Mouse (Mus musculus) G1E-ER4 (cell line): ENCODE data around the gene Faim2. TPM values are rescaled to one million over a fixed set of nuclear protein-coding genes. Genes with fewer than 3 reads are reported as not detected.

Experiments
- GATA1 ChIP-seq: IDR thresholded peaks from one replicate; pipeline ENCODE4 v1.8.0; 2012; ENCODE audit warnings: low read length, inconsistent platforms
- polyA plus RNA-seq: library from polyadenylated mRNA; stranded (reverse); fragments of >175 nt; gene quantifications from 2 replicates; pipeline ENCODE4 v1.2.3, GENCODE M21; 2012

The Faim2 gene
- polyA plus RNA-seq, 1 experiment: not detected

DNA sequence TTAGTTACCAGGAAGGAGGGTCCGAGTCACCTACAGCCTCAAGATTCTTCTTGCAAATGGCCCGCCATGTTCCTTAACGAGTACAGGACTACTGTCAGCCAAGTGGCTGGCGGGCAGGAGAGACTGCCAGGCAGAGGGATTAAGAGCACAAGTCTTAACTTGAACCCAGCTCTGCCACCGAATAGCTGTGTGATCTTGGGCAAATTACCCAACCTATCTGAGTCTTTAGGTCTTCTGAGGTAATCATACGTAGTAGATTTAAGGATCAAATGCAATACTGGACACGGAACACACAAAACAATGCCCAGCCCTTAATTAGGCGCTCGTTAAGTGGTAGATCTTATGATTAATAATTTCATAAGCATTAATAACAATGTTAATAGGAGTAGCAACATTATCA, 8.3 kb downstream of the Faim2 start:
- no peak for TF ChIP-seq GATA1

DNA sequence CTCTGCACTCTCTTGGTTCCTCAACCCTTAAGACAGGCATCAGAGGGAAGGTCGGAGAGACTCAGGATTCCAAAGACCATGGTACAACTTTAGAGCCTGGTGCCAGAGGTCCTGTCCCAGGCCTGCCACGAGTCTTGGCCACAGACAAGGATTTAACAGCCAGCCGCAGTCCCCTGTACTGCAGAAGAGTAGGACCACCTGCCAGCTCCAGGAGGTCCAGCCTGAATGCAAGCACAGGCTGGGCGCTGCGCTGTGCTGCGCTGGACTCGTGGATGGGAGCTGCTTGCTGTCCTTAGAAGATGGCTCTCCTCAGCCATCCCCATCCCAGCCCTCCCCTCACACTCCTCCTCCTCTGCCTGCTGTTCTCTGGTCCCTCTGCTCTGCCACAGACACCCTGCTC, 10.2 kb downstream of the Faim2 start:
- TF ChIP-seq GATA1: no peak

- TF ChIP-seq GATA1: no peak
Measured at GRCm38 (mm10) chr15:99516715-99517114, 11.2 kb downstream of the Faim2 start.

DNA sequence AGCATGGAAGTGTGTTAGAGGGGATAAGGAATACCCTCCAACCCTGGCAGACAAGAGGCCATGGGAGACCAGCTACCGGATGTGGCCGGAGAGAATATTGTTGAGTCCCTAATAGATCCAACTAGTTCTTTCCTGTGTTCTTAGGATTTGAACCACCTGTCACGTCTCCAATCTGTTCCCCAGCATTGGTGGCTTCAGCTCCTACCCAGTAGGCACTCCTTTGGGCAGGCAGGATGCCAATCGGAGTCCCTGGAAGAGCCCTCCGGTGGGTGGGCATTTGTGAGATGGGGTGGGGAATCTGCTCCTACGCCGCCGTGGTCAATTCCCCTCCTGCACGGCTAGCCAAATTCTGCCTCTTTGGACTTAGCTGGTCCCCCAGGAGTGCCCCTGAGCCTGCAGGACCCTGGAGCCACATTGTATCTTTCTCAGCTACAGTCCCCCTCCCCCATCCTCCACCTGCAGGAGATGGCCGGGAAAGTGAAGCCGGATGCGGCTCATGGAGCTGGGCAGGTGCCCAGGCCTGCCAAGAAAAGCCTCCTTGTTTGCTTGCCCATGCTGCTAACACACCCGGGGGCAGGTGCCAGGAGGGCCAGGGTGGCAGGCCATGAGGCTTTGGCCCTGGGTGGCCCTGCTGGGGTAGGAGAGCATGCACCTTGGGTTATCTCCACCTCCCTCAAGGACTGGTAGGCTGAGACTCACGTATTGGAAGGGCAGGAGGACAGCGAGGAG, 16.0 kb downstream of the Faim2 start:
- TF ChIP-seq GATA1: no peak

- no peak for TF ChIP-seq GATA1
Measured at GRCm38 (mm10) chr15:99510621-99511020, 17.3 kb downstream of the Faim2 start.

DNA sequence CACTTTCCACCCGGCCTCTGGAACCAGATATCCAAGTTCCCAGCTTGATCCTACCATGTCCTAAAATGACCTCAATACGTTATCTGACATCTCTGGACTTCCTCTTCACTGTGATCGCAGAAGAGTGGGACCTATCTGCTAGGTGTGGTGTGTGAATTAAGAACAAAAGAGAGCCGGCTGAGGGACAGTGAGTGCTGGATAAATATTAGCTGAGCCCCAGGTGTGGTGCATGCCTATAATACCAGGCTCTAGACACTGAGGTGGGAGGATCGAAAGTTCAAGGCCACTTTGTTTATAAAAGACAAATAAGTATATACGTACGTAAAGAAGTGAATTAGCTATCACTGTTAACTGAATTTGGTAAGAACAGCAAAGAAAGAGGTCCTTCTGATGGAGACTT, 18.1 kb downstream of the Faim2 start:
- TF ChIP-seq GATA1: no peak

- TF ChIP-seq GATA1: no peak
Measured at GRCm38 (mm10) chr15:99505324-99506095, 22.5 kb downstream of the Faim2 start.

GRCm38 (mm10) chr15:99503256-99503655, 24.7 kb downstream of the Faim2 start:
- no peak for TF ChIP-seq GATA1

DNA sequence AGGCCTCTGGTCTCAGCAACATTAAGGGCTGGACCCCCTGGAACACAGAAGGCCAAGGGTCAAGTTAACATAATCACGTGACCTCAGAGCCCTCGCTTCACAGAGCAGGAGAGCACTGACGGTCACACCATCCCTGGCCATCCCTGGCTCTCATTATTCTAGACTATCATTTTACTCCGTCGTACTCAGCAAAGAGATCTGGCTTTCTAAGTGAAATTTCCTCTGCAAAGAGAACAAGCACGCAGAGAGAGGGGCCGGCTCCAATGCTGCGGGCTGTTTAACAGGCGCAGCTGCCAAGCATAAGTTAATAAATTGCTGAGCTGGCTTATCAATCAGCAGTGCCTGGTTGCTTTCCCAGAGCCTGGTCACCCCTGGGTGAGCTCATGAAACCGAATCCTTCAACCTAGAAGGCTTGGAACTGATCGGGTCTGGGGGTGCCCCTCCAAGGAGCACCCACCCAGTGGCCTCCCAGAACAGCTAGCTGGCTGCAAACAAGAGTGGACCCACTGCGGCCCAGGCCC, 25.6 kb downstream of the Faim2 start:
- no peak for TF ChIP-seq GATA1

- no peak for TF ChIP-seq GATA1
Measured at GRCm38 (mm10) chr15:99501292-99502260, 26.4 kb downstream of the Faim2 start.

DNA sequence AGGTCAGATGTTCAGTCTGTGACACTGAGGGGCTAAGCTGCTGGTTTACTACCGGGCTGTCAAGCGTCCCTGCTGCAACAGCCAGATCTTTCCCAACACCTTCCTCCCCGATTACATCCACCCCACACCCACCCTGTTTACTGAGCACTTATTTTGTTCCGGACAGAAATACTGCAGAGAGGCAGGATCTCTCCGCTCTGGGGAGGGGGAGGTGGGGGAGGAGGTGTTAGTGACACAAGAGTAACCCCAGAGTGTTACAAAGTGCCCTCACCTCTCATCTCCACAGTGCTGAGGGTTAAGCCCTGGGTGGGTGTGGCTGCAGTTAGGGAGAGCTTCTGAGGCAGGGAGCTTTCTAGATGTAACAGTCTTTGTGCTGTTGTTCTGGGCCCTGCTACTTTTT, 27.6 kb downstream of the Faim2 start:
- no peak for TF ChIP-seq GATA1

- TF ChIP-seq GATA1: no peak
Measured at GRCm38 (mm10) chr15:99499726-99500125, 28.2 kb downstream of the Faim2 start.

DNA sequence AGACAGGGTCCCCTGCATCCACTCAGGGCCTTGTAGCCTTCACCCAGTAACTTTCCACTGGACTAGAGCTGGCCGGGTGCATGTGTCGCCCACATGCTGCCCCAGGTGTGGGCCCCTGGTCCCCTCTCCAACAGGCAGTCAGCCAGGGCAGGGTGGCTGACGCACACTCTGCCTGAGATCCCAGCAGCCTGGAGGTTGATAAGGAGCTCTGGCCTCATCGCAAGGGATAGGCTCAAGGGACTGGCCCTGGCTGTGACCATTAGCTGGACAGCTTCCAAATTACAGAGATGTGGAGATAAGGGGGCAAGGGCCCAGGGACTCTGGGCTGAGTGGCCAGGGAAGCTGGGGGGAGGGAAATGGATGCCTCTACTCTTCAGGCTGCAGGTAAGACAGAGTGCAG, 29.2 kb downstream of the Faim2 start:
- TF ChIP-seq GATA1: no peak

DNA sequence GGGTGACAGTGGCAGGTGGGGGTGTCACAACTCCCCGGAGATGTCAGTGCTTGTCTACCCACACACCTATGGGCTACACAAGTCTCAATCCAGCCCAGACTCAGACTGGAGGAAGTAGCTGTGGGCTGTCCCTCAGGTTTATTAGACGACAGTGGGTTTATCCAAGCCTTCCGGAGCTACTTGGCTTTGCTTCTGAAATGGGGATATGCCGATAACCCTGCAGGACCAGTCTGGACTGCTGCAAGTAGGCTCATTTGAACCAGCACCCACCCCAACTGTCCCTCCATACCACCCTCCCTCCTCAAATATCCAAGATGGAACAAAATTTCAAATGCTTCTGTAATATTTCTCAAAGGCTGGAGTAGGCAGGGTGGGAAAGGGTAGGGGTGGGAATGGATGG, 29.6 kb downstream of the Faim2 start:
- no peak for TF ChIP-seq GATA1

GRCm38 (mm10) chr15:99497527-99498242, 30.3 kb downstream of the Faim2 start:
- no peak for TF ChIP-seq GATA1
